Mouse (Mus musculus): ENCODE results near the gene Myt1. TPM values are rescaled to one million over a fixed set of nuclear protein-coding genes. Genes with fewer than 3 reads are reported as not detected.

Gene Myt1
- 1 to 10 TPM; 2.6 to 5.0 TPM for total RNA-seq (2021)
- polyA plus RNA-seq (2012; rRNA removed) = 0.91 and 0.99 TPM in 2 replicates
- long read RNA-seq, partial matches to known transcripts = 1 of 1 reads
- long read RNA-seq, other reads (novel, unspliced or antisense) = 0 of 1 reads

- DNase-seq = no peak
These were observed at the start of gene Myt1 for GRCm38 (mm10) chr2:181763006-181763830. Myt1 (plus strand) TSS chr2:181763332.

- no peak for DNase-seq
These were observed 49.4 kb upstream of the Myt1 start for GRCm38 (mm10) chr2:181713749-181714148.

- no peak for DNase-seq
These were observed 48.2 kb upstream of the Myt1 start, which contains the start of gene Oprl1 for GRCm38 (mm10) chr2:181714903-181715326. Oprl1 (plus strand) TSS chr2:181715016.

GRCm38 (mm10) chr2:181715382-181715781 lies 47.8 kb upstream of the Myt1 start:
- DNase-seq = no peak

- no peak for DNase-seq
These were observed 46.1 kb upstream of the Myt1 start for GRCm38 (mm10) chr2:181716991-181717390.

- DNase-seq = no peak
These were observed 43.1 kb upstream of the Myt1 start for GRCm38 (mm10) chr2:181720061-181720460.

GRCm38 (mm10) chr2:181721200-181721599 lies 41.9 kb upstream of the Myt1 start:
- no peak for DNase-seq

- no peak for DNase-seq
These were observed 40.9 kb upstream of the Myt1 start for GRCm38 (mm10) chr2:181722213-181722612.

- no peak for DNase-seq
These were observed 35.4 kb upstream of the Myt1 start for GRCm38 (mm10) chr2:181727659-181728262.

GRCm38 (mm10) chr2:181730051-181730450 lies 33.1 kb upstream of the Myt1 start:
- DNase-seq = no peak

GRCm38 (mm10) chr2:181752626-181753025 lies 10.5 kb upstream of the Myt1 start:
- no peak for DNase-seq

GRCm38 (mm10) chr2:181758147-181758725 lies 4.9 kb upstream of the Myt1 start:
- DNase-seq = no peak

GRCm38 (mm10) chr2:181759041-181759440 lies 4.1 kb upstream of the Myt1 start:
- peak; percentile 13 for DNase-seq

- DNase-seq = no peak
These were observed 875 bp downstream of the Myt1 start for GRCm38 (mm10) chr2:181763886-181764527.

- DNase-seq = peak; percentile 34
These were observed 1.5 kb downstream of the Myt1 start for GRCm38 (mm10) chr2:181764600-181764999.

GRCm38 (mm10) chr2:181765251-181765650 lies 2.1 kb downstream of the Myt1 start:
- DNase-seq = no peak

GRCm38 (mm10) chr2:181766672-181767557 lies 3.8 kb downstream of the Myt1 start:
- no peak for DNase-seq

GRCm38 (mm10) chr2:181768451-181768850 lies 5.3 kb downstream of the Myt1 start:
- no peak for DNase-seq

- DNase-seq = no peak
These were observed 6.3 kb downstream of the Myt1 start for GRCm38 (mm10) chr2:181769397-181769796.

GRCm38 (mm10) chr2:181773203-181773602 lies 10.1 kb downstream of the Myt1 start:
- no peak for DNase-seq

- no peak for DNase-seq
These were observed 12.7 kb downstream of the Myt1 start for GRCm38 (mm10) chr2:181775786-181776185.
